Mouse (Mus musculus) adipocyte (in vitro differentiated cells): Measurements from ENCODE around the gene Cd79a.
"Not testable (repeated sequence)": the region's sequence is repeated elsewhere in the genome, so short reads cannot be mapped to it uniquely, and the experiment has no call there.

Experiments
- DNase-seq: peaks from one replicate; pipeline ENCODE4 v3.0.0-alpha.2; 2016; ENCODE audit warnings: low spot score

The Cd79a gene

DNA sequence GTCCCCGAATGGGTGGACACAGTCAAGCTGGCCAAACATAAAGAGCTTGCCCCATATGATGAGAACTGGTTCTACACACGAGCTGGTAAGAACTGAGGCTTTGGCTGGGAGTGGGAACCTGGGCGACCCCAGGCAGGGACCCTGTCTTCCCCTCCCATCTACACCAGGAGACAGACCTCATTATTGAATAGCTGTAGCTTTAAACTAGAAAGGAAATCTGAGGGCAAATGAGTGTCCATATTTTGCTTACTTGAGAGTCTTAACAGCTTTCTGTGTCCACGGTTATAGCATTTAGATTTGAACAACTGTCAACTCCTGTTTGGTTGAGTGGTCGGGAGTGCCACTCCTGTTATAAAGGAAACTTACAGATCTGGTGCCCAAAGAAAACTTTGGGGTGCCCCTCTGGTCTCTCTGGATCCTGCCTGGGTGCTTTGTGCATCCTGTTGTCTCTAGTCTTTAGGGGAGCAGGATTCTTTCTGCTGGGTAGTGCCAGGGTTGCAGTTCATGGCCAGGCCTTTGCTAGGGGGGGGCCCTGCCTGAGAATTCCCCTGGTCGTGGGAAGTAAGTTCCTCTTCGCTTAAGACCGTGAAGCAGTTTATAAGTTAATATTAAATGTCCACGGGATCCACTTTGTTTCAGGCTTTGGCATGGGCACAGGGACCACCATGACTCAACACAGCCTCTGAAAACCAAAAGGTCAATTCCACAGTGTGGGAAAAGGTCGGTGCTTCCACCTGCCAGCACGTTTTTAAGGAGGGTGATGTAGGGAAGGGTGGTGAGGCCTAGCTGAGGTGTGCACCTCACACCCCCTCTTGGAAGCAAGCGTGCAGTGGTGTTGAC, 11.5 kb upstream of the Cd79a start:
- DNase-seq, result peak; percentile 10

DNA sequence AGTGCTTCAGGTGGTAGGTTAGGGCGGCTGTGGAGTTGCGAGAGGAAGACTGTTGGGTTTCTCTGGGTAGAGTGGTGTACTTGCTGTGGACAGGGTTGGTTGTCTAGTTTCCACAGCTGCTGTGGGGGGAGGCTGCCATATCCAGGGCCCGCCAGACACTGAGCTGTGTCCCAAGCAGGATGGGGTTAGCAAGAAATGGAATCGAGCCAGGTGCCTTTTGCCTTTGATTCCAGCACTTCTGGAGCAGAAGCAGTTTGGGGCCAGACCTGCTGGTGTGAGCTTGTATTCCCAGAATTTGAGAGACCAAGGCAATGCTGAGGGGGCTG, 10.9 kb upstream of the Cd79a start:
- DNase-seq, result peak; percentile 72

DNA sequence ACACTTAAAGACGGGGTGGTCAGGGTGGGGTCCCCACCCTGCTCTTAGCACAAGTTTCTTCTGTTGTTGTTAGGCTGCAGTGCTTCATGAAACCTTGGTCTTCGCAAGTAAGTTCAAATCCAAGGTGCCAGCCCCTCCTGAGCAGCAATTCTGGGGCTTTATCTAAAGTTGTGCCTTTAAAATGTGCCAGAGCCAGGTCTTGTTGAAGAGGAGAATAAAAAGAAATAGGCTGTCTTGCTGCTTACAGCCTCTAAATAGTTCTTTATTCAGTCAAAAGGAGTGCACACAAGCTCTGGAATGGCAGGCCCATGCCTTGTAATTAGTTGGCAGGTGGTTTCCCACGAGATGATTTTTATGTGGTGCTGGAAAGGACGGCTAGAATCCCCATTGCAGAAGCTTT, 10.1 kb upstream of the Cd79a start:
- no peak for DNase-seq

DNA sequence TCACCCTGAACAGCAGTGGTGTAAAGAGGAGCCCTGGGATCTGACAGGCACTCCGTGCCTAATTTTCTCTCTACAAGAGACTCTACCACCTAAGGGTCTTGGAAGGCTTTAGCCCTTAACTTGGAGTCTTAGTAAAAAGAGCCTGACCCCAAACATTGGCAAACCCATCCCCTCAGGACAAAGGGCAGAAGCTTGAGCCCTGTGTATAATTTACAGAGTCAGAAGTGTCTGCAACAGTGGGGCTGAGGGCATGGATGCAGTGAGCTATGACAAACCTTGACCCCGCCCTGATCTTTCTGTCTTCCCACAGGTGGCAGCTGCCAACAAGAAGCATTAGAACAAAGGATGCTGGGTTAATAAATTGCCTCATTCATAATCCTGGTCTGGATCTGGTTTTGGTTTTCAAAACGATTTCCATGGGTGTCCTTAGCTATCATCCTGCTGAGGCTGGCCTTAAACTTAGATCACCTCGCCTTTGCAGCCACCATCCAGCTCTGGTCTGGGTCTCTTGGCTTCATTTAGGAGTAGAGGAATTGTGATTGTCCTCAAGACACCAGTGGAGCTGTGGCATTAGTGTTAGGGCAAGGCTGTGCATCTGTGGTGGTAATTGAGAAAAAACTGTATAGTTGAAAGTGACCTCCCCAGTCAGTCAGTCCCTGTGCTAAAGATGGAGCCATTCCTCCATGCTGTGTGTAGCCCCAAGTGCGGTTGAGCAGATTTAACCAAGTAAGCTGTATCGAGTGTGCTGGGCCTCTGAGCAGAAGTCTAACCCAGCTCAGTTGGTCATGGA, 7.6 kb upstream of the Cd79a start:
- no peak for DNase-seq

DNA sequence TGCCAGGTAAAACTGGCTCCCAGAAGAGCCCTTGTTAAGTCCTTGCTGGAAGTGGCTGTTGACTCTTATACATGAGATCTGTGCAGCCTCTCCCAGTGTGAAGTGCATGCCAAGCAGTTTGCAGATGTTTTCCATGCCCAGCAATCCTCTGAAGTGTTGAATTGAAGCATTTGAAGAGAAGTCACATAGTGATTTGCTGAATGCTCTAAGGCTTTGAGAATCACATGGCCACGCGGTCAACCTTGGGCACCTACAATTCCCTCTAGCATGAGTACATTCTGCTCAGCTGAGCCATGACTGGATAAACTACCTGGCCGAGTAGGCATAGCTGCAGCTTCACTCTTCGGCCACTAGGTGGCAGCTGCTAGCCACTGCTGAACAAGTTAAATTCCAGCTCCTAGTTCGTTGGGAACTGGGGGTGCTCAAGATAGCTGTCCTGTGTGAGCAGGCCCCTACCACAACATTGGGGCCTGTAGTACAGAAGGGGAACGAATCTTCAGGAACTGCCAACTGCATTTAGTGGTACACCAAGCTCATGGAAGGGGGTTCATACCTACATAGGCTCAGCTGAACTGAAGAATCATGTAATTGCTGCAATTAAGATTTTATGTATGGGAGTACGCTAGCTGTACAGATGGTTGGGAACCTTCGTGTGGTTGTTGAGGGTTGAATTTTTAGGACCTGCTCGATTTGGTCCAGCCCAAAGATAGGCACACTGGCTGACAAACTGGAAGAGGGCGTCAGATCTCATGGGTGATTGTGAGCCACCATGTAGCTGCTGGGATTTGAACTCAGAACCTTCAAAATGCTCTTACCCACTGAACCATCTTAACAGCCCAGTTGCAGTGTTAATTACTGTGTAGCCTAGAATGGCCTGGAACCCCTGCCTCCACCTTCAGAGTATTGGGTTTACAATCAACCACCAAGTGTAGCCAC, 6.6 kb upstream of the Cd79a start:
- peak; percentile 79 for DNase-seq

DNA sequence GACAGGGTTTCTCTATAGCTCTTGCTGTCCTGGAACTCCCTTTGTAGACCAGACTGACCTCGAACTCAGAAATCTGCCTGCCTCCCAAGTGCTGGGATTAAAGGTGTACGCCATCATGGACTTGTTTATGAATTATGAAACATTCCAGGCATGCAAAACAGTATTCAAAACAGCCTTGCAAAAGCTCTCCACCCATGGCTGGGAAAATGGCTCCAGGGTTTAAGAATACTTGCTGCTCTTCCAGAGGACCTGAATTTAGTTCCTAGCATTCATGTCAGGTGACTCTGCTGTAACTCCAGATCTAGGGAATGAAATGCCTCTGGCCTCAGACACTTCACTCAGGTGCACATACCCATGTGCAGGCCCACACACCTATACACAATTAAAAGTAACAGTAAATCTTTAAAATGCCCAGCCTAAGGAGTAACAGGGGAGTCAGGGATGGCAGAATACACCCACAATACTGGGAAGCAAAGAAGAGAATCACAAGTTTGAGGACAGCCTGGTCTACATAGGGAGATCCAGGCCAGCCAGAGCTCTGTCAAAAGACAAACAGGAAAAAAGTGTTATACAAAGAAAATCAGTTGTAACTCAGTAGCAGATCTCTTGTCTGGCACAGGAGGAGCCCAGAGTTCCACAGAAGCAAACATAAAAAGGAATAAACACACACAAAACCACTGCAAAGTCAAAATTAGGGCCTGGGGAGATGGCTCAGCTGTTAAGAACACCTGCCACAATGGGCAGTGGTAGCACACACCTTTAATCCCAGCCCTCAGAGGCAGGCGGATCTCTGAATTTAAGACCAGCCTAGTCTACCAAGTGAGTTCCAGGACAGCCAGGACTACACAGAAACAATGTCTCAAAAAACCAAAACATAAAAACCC, 5.7 kb upstream of the Cd79a start:
- no peak for DNase-seq

DNA sequence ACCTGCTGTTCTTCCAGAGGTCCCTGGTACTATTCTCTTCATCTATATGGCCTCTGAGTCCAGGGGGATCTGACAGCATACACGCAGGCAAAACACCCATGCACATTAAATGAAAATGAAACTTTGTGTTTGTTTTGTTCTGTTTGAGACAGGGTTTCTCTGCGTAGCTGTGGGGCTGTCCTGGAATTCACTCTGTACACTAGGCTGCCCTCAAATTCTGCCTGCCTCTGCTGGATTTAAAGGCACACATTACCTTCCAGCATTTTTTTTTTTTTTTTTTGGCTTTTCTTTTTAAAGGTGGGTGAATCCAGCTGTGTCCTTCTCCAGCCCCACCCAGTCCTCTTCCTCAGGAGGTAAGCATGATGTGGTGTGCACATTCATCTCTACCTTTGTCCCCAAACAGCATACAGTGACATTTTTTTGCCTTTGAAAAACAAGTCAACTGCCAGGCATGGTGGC, 5.0 kb upstream of the Cd79a start:
- DNase-seq, result no peak

DNA sequence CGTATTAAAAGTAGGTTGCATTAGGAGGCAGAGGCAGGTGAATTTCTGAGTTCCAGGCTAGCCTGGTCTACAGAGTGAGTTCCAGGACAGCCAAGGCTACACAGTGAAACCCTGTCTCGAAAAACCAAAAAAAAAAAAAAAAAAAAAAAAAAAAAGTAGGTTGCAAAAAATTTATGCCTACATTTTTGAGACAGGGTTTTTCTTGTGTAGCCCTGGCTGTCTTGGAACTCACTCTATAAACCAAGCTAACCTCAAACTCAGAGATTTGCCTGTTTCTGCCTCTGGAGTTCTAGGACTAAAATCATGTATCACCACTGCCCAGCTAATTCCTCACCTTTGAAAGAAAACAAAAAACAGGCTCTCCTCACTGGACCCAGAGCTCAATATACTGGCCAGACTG, 1.4 kb upstream of the Cd79a start:
- not testable (repeated sequence) for DNase-seq

DNA sequence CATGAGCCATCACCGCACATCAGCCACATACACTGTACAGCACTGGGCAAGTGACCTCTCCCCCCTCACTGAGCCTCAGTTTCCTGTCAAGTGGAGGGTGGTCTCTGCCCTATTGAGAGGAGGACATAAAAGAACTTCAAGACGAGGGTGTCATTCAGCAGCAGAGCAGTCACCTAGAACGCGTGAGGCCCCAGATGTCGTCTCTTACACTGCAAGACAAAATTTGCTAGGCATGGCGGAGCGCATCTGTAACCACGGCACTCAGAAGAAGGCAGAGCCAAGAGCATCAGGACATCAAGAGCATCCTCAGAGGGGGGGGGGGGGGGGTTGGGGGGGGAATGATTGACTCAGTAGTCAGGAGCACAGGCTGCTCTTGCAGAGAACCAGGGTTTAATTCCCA, 912 bp upstream of the Cd79a start:
- no peak for DNase-seq

DNA sequence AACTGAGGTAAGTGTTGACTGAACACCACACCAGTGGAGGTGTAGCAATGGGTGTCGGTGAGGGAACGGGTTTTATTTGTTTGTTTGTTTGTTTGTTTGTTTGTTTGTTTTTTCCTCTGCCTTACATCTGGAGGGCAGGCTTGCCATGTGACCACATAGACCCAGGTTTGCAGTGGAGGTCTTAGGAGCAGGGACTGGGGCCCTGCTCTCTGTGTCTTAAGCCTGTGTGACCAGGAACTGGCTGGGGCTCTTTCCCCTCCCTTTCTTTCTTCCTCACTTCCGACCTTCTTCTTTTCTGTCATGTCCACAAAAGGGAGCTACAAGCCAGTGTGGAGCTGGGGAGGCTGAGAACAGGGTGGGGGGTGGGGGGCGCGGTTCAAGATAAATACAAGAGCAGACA, 778 bp downstream of the Cd79a start:
- no peak for DNase-seq

DNA sequence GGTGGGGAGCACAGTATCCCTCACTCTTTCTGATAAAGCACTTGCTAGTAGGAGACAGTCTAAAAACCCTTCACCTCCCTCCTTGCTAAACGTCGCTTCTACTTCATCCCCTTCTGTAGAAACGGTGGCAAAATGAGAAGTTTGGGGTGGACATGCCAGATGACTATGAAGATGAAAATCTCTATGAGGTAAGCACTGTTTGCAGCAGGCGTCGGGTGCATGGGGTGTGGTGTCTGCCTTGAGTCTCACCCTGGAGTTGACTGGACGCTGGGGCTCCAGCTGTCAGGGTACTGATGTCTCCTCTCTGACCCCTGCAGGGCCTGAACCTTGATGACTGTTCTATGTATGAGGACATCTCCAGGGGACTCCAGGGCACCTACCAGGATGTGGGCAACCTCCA, 3.9 kb downstream of the Cd79a start:
- no peak for DNase-seq

DNA sequence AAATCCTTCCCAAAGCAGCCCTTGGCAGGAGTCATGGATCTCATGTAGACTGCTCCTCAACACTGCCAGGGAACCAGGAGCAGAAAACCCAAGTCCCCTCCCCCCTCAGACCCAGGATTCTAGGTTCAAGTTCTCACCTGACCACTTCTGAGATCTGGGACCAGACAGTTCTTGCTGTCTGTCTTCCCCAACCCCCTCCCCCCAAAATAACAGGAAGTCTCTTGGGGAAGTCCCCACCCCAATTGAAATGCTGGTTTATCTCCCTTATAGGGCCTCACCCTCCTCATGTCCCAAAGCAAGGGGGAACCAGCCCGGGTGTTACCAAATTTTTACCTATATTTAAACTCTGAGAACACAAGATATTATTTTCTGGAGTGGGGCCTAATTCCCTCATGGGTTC, 4.7 kb downstream of the Cd79a start:
- DNase-seq, result no peak

DNA sequence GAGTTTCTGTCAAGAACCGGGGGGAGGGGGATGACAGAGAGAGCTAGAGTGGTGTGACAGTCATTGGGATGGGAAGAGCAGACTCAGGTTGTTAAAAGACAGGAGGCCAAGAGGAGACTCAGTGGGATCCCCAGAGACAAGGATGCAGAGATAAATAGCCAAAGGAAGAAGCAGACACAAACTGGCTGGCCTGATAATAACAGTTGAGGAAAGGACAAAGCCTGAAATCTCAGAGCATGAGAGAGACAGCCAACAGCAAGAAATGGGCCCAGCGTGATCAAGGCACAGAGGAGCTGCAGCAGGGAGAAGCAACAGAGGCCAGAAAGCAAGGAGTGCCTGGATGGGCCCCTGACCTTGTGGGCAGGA, 5.1 kb downstream of the Cd79a start:
- no peak for DNase-seq

DNA sequence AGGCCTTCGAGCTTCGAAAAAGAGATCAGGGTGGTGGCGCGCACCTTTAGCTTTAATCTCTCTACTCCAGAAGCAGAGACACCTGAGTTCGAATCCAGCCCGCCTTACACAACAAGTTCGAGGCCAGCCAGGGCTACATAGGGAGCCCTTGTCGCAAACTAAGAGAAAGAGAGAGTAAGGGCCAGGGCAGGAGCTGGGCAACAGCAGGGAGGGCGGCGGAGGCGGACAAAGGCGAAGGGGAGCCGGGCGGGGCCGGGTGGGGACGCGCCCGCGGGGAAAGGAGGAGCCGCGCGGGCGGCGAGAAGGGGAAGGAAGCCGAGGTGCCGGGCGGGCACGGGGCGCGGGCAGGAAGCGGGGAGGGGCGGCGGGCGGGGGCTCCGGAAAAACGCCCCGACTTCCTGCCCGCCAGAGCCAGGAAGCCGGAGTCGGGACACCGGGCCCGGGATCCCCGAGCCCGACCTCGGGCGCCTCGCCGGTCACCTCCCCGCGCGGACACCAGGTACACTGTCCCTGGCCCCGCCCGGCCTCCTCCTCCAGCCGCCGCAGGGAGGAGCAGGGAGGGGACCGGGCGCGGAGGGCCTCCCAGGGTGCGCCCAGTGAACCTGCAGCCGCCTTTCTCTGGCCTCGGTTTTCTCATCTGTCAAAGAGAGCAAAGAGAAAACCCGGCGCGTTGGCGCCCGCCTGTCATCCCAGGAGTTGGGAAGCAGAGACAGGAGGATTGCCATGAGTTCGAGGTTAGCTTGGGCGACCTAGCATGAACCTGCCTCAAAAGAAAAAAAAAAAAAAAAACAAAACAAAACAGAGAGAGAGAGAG, 5.7 kb downstream of the Cd79a start, which contains the start of gene Arhgef1:
TSS of gene Arhgef1 (plus strand) at position 283 of the 814 bp plus-strand sequence.
- peak; percentile 33 for DNase-seq

DNA sequence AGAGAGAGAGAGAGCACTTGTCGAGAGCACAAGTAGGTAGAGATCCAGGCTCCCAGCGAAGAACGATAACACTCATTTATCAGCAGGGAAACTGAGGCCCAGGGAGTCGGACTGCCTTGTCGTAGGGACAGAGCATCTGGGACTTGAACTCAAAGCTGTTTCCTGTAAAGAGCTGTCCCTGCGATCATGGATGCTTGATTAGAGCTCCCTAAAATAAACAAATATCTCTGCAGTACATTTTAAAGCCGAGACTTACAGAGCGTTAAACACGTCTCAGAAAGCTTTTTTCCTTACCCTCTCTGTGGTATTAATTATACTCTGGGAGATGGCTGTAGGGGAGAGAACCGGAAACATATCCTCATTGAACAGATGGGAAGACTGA, 6.3 kb downstream of the Cd79a start:
- DNase-seq, result no peak

DNA sequence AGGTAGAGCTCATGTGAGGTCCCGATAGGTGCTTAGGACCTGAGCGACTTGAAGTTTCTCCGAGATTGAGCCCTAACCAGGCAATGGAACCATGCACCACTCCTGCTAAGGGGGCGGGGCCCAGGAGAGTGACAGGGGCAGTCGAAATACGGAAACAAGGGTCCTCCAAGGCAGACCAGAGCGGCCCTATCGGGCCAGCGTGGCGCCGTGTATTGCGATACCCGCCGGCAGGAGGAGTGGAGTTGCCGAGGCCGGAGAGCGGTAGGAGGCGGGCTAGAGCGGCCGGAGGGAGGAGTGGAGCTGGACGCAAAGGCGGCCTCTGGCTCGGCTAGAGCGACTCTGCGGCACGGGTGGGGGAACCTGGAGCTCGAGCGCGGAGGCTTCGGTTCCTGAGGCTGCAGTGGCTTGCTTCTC, 6.9 kb downstream of the Cd79a start:
- DNase-seq, result peak; percentile 94

DNA sequence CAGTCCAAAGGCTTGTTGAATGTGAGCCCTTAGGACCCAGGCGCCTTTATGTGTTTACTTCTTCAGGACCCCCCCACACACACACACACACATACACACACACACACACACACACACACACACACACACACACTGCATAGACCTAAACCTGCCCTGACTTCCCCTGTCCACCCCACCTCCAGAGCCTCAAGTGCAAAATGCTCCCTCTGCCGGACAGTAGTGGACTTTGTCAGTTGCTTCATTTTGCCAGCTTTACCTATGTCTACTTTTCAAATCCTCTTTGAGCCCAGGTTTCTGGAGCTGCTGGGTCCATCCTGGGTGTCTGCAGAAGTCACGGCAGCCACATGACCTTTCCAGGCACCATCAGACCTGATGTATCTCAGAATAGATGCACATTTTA, 7.8 kb downstream of the Cd79a start:
- peak; percentile 72 for DNase-seq

DNA sequence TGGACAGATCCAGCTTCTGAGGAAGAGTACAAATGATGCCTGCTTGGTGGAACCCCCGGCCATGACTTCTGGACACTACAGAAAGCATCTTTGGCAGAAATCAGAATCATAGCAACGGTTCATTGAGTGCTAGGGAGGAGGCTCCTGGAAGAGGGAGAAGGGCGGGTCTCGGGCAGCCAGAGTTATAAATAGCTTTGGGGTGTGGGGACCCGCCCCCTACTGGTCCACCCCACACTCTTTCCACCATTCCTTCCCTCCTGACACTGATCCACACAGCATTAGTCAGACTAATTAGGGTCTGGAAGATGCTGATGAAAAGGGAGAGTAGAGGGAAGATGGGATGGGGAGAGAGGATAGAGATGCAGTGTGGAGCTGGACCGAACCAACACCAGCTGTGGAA, 9.4 kb downstream of the Cd79a start:
- DNase-seq, result no peak

DNA sequence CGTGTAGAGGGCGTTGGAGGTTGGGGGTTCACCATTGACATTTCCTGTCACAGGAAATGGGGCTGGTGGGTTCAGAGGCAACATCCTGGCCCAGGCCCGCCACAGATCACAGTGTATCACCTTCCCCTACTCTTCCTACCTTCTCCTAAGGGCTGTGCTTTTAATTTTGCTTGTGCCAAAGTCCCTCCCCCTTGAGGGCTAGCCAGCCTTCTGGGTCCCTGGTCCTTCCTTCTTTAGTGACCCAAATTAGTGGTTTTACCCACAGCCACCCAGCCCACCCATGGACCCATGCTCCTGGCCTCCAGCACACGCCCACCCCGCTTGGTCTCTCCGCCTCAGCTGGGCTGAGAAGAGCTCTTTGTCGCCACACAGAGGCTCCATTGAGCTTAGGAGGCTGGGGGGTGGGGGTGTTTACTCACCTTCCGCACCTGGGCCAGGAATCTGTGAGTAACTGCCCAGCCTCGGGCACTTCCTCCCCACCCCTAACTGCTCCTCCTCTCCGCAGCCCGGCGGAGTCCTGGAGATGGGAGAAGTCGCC, 10.1 kb downstream of the Cd79a start:
- no peak for DNase-seq

DNA sequence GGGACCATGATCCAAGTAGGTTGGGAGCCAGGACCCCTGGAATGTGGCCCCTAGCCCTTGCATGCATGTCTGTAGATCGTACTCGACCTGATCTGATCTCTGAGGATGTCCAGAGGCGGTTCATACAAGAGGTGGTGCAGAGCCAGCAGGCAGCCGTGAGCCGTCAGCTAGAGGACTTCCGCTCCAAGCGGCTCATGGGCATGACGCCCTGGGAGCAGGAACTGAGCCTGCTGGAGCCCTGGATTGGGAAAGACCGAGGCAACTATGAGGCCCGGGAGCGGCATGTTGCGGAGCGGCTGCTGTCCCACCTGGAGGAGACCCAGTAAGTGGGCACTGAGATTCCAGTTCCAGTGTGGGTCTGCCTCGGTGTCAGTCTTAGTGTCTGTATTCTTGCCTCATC, 15.3 kb downstream of the Cd79a start:
- DNase-seq, result peak; percentile 7
